Mouse (Mus musculus): ENCODE data around the gene Olfr735.

Gene Olfr735

GRCm38 (mm10) chr14:50348796-50349195 is at the start of gene Olfr735:
TSS of gene Olfr735 (minus strand) at chr14:50348872.
- DNase-seq (ENCODE audit: low read depth, low spot score): no peak

- DNase-seq (ENCODE audit: low read depth, low spot score): no peak
Observed at GRCm38 (mm10) chr14:50380863-50381262, 32.2 kb upstream of the Olfr735 start, which contains the start of gene Olfr736. TSS of gene Olfr736 (plus strand) at chr14:50381163.

GRCm38 (mm10) chr14:50363561-50363960 is 14.9 kb upstream of the Olfr735 start:
- no peak for DNase-seq (ENCODE audit: low read depth, low spot score)

- no peak for DNase-seq (ENCODE audit: low read depth, low spot score)
Observed at GRCm38 (mm10) chr14:50360480-50360879, 11.8 kb upstream of the Olfr735 start.

- DNase-seq (ENCODE audit: low read depth, low spot score): no peak
Observed at GRCm38 (mm10) chr14:50357593-50357992, 8.9 kb upstream of the Olfr735 start, which contains the start of gene Tlr11. TSS of gene Tlr11 (plus strand) at chr14:50357914.

GRCm38 (mm10) chr14:50356725-50357124 is 8.1 kb upstream of the Olfr735 start:
- no peak for DNase-seq (ENCODE audit: low read depth, low spot score)

- DNase-seq (ENCODE audit: low read depth, low spot score): peak; percentile 73
Observed at GRCm38 (mm10) chr14:50352438-50352837, 3.8 kb upstream of the Olfr735 start.

- no peak for DNase-seq (ENCODE audit: low read depth, low spot score)
Observed at GRCm38 (mm10) chr14:50326661-50327060, 22.0 kb downstream of the Olfr735 start, which contains the start of gene Olfr734. TSS of gene Olfr734 (minus strand) at chr14:50326761.

GRCm38 (mm10) chr14:50301422-50301821 is 47.2 kb downstream of the Olfr735 start, which contains the start of gene Olfr733:
TSS of gene Olfr733 (minus strand) at chr14:50301522.
- no peak for DNase-seq (ENCODE audit: low read depth, low spot score)
